In genomic region chr5:68093085-68093484, GRCm38 (mm10) we compare ENCODE assay signal across 17 mouse cellular contexts.
"Had no signal": no experiment of that assay in that cellular context is flagged by ENCODE, and none has a peak within 500 bp of the region (broad histone marks: within the 10 kb centered on the region; RNA-seq: fewer than 3 reads in every experiment).

No protein-coding gene starts in this region.

- ATAC-seq: liver, embryonic 12.5 days had no signal

- H3K27ac ChIP-seq: liver, embryonic 12.5 days; liver, embryonic 14.5 days; neural tube, embryonic 13.5 days; neural tube, embryonic 15.5 days had no signal

- H3K9me3 ChIP-seq: liver, embryonic 12.5 days; neural tube, embryonic 13.5 days; neural tube, embryonic 15.5 days had no signal

- H3K36me3 ChIP-seq: liver, embryonic 12.5 days; neural tube, embryonic 13.5 days; neural tube, embryonic 15.5 days had no signal

- H3K27me3 ChIP-seq: liver, embryonic 12.5 days; neural tube, embryonic 13.5 days; neural tube, embryonic 15.5 days had no signal

- H3K4me3 ChIP-seq: liver, embryonic 12.5 days; myocyte; neural tube, embryonic 13.5 days; neural tube, embryonic 15.5 days had no signal

- DNase-seq: lung, adult 18-20 months; lung, embryonic 14.5 days; lung, postnatal 10 days; lung, postnatal 4 days; retina, postnatal 1 day; right cerebral cortex, adult 18-20 months; right cerebral cortex, postnatal 25 days; right cerebral cortex, postnatal 4 days; spleen, adult 18-20 months; thymus, adult 18-20 months; thymus, postnatal 14 days; thymus, postnatal 36 days had no signal

- H3K9ac ChIP-seq: liver, embryonic 12.5 days; liver, embryonic 14.5 days; lung, embryonic 14.5 days; neural tube, embryonic 13.5 days; neural tube, embryonic 15.5 days had no signal

- H3K4me2 ChIP-seq: liver, embryonic 12.5 days; lung, embryonic 14.5 days; neural tube, embryonic 13.5 days; neural tube, embryonic 15.5 days had no signal

- H3K4me1 ChIP-seq: liver, embryonic 12.5 days; neural tube, embryonic 15.5 days had no signal
